ENCODE assay signal across 15 mouse cellular contexts in the genomic region with DNA sequence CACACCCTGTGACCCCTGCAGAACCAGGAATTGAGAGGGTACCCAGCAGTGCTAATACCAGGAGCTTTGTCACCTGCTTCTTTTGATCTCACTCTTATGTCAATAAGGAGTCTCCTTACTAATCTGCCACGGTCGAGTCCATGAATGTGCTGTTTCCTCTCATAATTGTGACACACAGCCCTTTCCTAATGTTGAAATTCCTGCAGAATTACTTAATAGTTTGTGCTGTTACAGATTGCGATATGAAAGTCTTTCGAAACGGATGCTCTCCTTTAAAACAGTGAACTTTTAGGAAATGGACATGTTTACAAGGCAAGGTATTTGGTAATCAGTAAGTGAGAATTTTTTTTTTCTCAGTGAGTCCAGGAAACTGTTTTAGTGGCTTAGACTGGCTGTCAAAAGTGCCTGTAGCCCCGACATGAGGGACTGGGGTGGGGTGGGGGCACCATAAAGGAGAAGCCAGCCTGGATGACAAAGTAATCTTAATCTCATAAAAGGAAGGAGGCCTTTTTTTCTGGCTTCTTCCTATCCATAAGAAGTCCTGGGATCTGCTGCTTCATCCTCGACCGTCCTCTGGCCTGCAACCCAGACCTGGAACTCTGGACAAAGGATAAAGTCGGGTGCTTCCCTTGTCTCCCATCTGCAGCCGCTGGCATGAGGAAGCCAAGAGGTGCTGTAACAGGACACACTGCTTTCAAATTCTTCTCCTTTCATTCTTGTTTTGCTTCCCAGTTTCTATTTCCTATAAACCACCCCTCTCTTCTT.
DNase-seq lines count a peak whose midpoint lies in the region; ATAC-seq and TF ChIP-seq lines count a peak whose summit lies in the region.
"Had no signal": no experiment of that assay in that cellular context is flagged by ENCODE, and none has a peak within 500 bp of the region (broad histone marks: within the 10 kb centered on the region; RNA-seq: fewer than 3 reads in every experiment).

No protein-coding gene starts in this region.

- no peaks in the 10 kb centered on the region for H3K9me3 ChIP-seq in lung, embryonic 14.5 days (ENCODE audit: low read depth, low read length)
- H3K9me3 ChIP-seq in lung, embryonic 16.5 days (ENCODE audit: control insufficient read depth, low read length), result no peaks in the 10 kb centered on the region
- H3K9me3 ChIP-seq: hindbrain, embryonic 13.5 days; limb, embryonic 12.5 days had no signal

- no peak for TF ChIP-seq CTCF in lung, embryonic 14.5 days (IDR thresholded peaks at IDR 0.05; ENCODE audit: low read depth)
- TF ChIP-seq CTCF in bone marrow macrophage, adult 2 months (IDR thresholded peaks at IDR 0.05; ENCODE audit: low read depth, low read length), result no peak

- H3K9ac ChIP-seq in lung, embryonic 14.5 days, result no peak overlapping the region
- no peak overlapping the region for H3K9ac ChIP-seq in lung, embryonic 16.5 days (ENCODE audit: low read length)
- H3K9ac ChIP-seq: forebrain, postnatal 0 days; hindbrain, embryonic 13.5 days; limb, embryonic 12.5 days had no signal

- no peak for TF ChIP-seq POLR2A in bone marrow macrophage, adult 2 months (IDR thresholded peaks at IDR 0.05; ENCODE audit: borderline replicate concordance, low read depth, low read length)

- no peak for ATAC-seq in lung, embryonic 14.5 days (ENCODE audit: insufficient read depth)
- peak; percentile 70 for ATAC-seq in lung, embryonic 16.5 days (ENCODE audit: low read depth)
- ATAC-seq: forebrain, postnatal 0 days had no signal

- no peak overlapping the region for H3K27ac ChIP-seq in lung, embryonic 14.5 days (ENCODE audit: low read depth)
- H3K27ac ChIP-seq in bone marrow macrophage, adult 2 months (ENCODE audit: insufficient read depth, low read depth, low read length), result peak overlapping the region; percentile 91
- no peak overlapping the region for H3K27ac ChIP-seq in lung, embryonic 16.5 days (ENCODE audit: low read length)
- H3K27ac ChIP-seq: hindbrain, embryonic 13.5 days; limb, embryonic 12.5 days had no signal

- no peaks in the 10 kb centered on the region for H3K27me3 ChIP-seq in lung, embryonic 14.5 days (ENCODE audit: insufficient read depth, low read length)
- no peaks in the 10 kb centered on the region for H3K27me3 ChIP-seq in lung, embryonic 16.5 days (ENCODE audit: control insufficient read depth, insufficient read depth, low read depth, low read length)
- H3K27me3 ChIP-seq: hindbrain, embryonic 13.5 days; limb, embryonic 12.5 days had no signal

- H3K36me3 ChIP-seq in lung, embryonic 14.5 days (ENCODE audit: insufficient read depth), result no peaks in the 10 kb centered on the region
- no peaks in the 10 kb centered on the region for H3K36me3 ChIP-seq in lung, embryonic 16.5 days (ENCODE audit: control insufficient read depth, insufficient read depth, low read length)
- H3K36me3 ChIP-seq: hindbrain, embryonic 13.5 days; limb, embryonic 12.5 days had no signal

- H3K4me2 ChIP-seq in lung, embryonic 14.5 days, result no peak overlapping the region
- no peak overlapping the region for H3K4me2 ChIP-seq in lung, embryonic 16.5 days (ENCODE audit: low read depth, low read length)
- H3K4me2 ChIP-seq: hindbrain, embryonic 13.5 days; limb, embryonic 12.5 days had no signal

- H3K4me1 ChIP-seq in lung, embryonic 14.5 days (ENCODE audit: insufficient read depth), result no peaks in the 10 kb centered on the region
- peaks cover 51% of the 10 kb centered on the region for H3K4me1 ChIP-seq in bone marrow macrophage, adult 2 months (ENCODE audit: control insufficient read depth, insufficient read depth, low read length)
- H3K4me1 ChIP-seq in lung, embryonic 16.5 days (replicated peaks; ENCODE audit: control insufficient read depth, insufficient read depth, low read length), result 0 out of 2 replicates have a peak, but pooled peaks cover 2% of the 10 kb centered on the region

- H3K4me3 ChIP-seq in lung, embryonic 14.5 days (ENCODE audit: low read depth, low read length), result no peak overlapping the region
- H3K4me3 ChIP-seq in bone marrow macrophage, adult 2 months (ENCODE audit: insufficient read depth, low read length), result peak overlapping the region; percentile 27; the same call in 1 of the 2 replicates
- H3K4me3 ChIP-seq in lung, embryonic 16.5 days (ENCODE audit: low read length), result no peak overlapping the region
- H3K4me3 ChIP-seq: hindbrain, embryonic 13.5 days; limb, embryonic 12.5 days; myocyte had no signal

- WGBS in lung, embryonic 14.5 days, result 53% methylated on average over 10 of the region's 10 CpGs
- 41% methylated on average over 10 of the region's 10 CpGs for WGBS in lung, embryonic 16.5 days

- peak; percentile 12 for DNase-seq in lung, embryonic 14.5 days
- DNase-seq in lung, postnatal 14 days, result no peak
- DNase-seq in skeletal muscle tissue, adult 2 months (ENCODE audit: low read depth, low spot score), result peak; percentile 16
- no peak for DNase-seq in ovary, postnatal 14 days (ENCODE audit: low spot score)
- no peak for DNase-seq in cerebellum, adult 9-11 months
- DNase-seq: cerebellum, adult 11 months; forebrain, postnatal 0 days; kidney, adult 11 months; kidney, postnatal 4 days; right cerebral cortex, postnatal 4 days had no signal

Comparison
In these comparisons a context has a peak if more than half of its experiments do, and no peak if none do; other contexts are left out.
1. DNase-seq: peak in lung, embryonic 14.5 days (single experiment) and skeletal muscle tissue, adult 2 months (single experiment); none in lung, postnatal 14 days (single experiment), ovary, postnatal 14 days (single experiment) and cerebellum, adult 9-11 months (single experiment).